Mouse (Mus musculus): ENCODE measurements at regions not wholly inside any gene's neighbourhood (a gene's known extent, or its start where the extent isn't known, plus 50 kb on each side); places are given as distances from the start of the nearest gene placed in this dataset.

DNA sequence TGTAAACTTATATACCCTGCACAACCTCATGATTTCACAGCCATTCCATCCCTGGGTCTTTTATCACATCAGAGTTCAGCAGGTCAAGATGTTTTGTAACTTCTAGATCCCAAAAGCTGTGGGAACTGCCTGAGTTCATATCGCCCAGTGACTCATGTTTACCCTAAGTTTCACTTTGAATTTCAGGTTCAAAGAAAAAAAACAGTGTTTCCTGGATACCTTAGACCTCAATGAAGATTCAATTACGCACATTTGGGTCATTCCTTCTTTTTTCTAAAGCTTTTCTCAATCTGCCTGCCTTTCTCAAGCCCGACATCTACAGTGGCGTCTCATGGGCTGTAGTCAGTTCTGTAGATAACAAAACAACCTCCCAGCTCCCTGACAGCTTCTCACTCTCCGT lies 354.9 kb upstream of the Trib2 start:
- no peak overlapping the region for H3K9ac ChIP-seq (ENCODE audit: control insufficient read depth, low read depth, low read length, poor library complexity, severe bottlenecking)
- TF ChIP-seq TCF12 (IDR thresholded peaks at IDR 0.05; ENCODE audit: low read depth, low read length) (no peak), TBP (IDR thresholded peaks at IDR 0.05; ENCODE audit: low read depth, low read length) (no peak), POLR2AphosphoS2 (IDR thresholded peaks at IDR 0.05; ENCODE audit: low read length) (no peak)
- H3K36me3 ChIP-seq (ENCODE audit: control insufficient read depth in 1 of 2, insufficient read depth in 2 of 2, low read length in 2 of 2), result no peaks in the 10 kb centered on the region
- no peak overlapping the region for H3K27ac ChIP-seq (ENCODE audit: control insufficient read depth, low read depth, low read length)
- no peaks in the 10 kb centered on the region for H3K79me2 ChIP-seq (ENCODE audit: control insufficient read depth, insufficient read depth, low read length, poor library complexity)
- no peaks in the 10 kb centered on the region for H3K9me3 ChIP-seq (replicated peaks; ENCODE audit: insufficient read depth, low read length)
- no peaks in the 10 kb centered on the region for H3K27me3 ChIP-seq (ENCODE audit: control insufficient read depth in 1 of 2, insufficient read depth in 2 of 2, low read length in 2 of 2)
- H3K4me3 ChIP-seq (ENCODE audit: control insufficient read depth in 1 of 2, insufficient read depth in 1 of 2, low read depth in 2 of 2, low read length in 2 of 2), result no peak overlapping the region
- no peaks in the 10 kb centered on the region for H3K4me1 ChIP-seq (ENCODE audit: control insufficient read depth in 1 of 2, insufficient read depth in 2 of 2, low read length in 2 of 2)
- DNase-seq (ENCODE audit: low read depth, low spot score), result no peak

GRCm38 (mm10) chr12:16169781-16170535 lies 353.2 kb upstream of the Trib2 start:
- H3K36me3 ChIP-seq (ENCODE audit: control insufficient read depth in 1 of 2, insufficient read depth in 2 of 2, low read length in 2 of 2), result no peaks in the 10 kb centered on the region
- H3K4me1 ChIP-seq (ENCODE audit: control insufficient read depth in 1 of 2, insufficient read depth in 2 of 2, low read length in 2 of 2), result no peaks in the 10 kb centered on the region
- no peak overlapping the region for H3K27ac ChIP-seq (ENCODE audit: control insufficient read depth, low read depth, low read length)
- no peaks in the 10 kb centered on the region for H3K9me3 ChIP-seq (replicated peaks; ENCODE audit: insufficient read depth, low read length)
- H3K79me2 ChIP-seq (ENCODE audit: control insufficient read depth, insufficient read depth, low read length, poor library complexity), result no peaks in the 10 kb centered on the region
- no peak for DNase-seq (ENCODE audit: low read depth, low spot score)
- no peak overlapping the region for H3K9ac ChIP-seq (ENCODE audit: control insufficient read depth, low read depth, low read length, poor library complexity, severe bottlenecking)
- TF ChIP-seq HCFC1 (IDR thresholded peaks at IDR 0.05; ENCODE audit: low read depth, low read length) (no peak), MAFK (IDR thresholded peaks at IDR 0.05; ENCODE audit: borderline replicate concordance, low read depth, low read length) (no peak), USF1 (IDR thresholded peaks at IDR 0.05; ENCODE audit: low read depth, low read length) (no peak), NRF1 (IDR thresholded peaks at IDR 0.05; ENCODE audit: insufficient read depth, low read depth, low read length, poor library complexity, severe bottlenecking) (no peak), MAX (IDR thresholded peaks at IDR 0.05; ENCODE audit: low read length) (no peak)
- no peaks in the 10 kb centered on the region for H3K27me3 ChIP-seq (ENCODE audit: control insufficient read depth in 1 of 2, insufficient read depth in 2 of 2, low read length in 2 of 2)
- H3K4me3 ChIP-seq (ENCODE audit: control insufficient read depth in 1 of 2, insufficient read depth in 1 of 2, low read depth in 2 of 2, low read length in 2 of 2), result no peak overlapping the region

- no peaks in the 10 kb centered on the region for H3K9me3 ChIP-seq (replicated peaks; ENCODE audit: insufficient read depth, low read length)
- no peak overlapping the region for H3K27ac ChIP-seq (ENCODE audit: control insufficient read depth, low read depth, low read length)
- H3K4me1 ChIP-seq (ENCODE audit: control insufficient read depth in 1 of 2, insufficient read depth in 2 of 2, low read length in 2 of 2), result no peaks in the 10 kb centered on the region
- DNase-seq (ENCODE audit: low read depth, low spot score), result no peak
- H3K4me3 ChIP-seq (ENCODE audit: control insufficient read depth in 1 of 2, insufficient read depth in 1 of 2, low read depth in 2 of 2, low read length in 2 of 2), result no peak overlapping the region
- no peaks in the 10 kb centered on the region for H3K27me3 ChIP-seq (ENCODE audit: control insufficient read depth in 1 of 2, insufficient read depth in 2 of 2, low read length in 2 of 2)
- no peak overlapping the region for H3K9ac ChIP-seq (ENCODE audit: control insufficient read depth, low read depth, low read length, poor library complexity, severe bottlenecking)
- no peaks in the 10 kb centered on the region for H3K79me2 ChIP-seq (ENCODE audit: control insufficient read depth, insufficient read depth, low read length, poor library complexity)
- no peaks in the 10 kb centered on the region for H3K36me3 ChIP-seq (ENCODE audit: control insufficient read depth in 1 of 2, insufficient read depth in 2 of 2, low read length in 2 of 2)
- TF ChIP-seq USF1 (IDR thresholded peaks at IDR 0.05; ENCODE audit: low read depth, low read length) (no peak), MYC (IDR thresholded peaks at IDR 0.05; ENCODE audit: low read depth, low read length) (no peak), USF2 (IDR thresholded peaks at IDR 0.05; ENCODE audit: borderline replicate concordance in 1 of 2, insufficient read depth in 1 of 2, low read depth in 1 of 2, low read length in 2 of 2) (no peak), POLR2A (IDR thresholded peaks at IDR 0.05; ENCODE audit: control insufficient read depth in 1 of 2, insufficient read depth in 1 of 2, low read depth in 1 of 2, low read length in 2 of 2, poor library complexity in 1 of 2) (no peak), MAX (IDR thresholded peaks at IDR 0.05; ENCODE audit: low read length) (no peak), ETS1 (IDR thresholded peaks at IDR 0.05; ENCODE audit: low read depth, low read length) (no peak), GABPA (IDR thresholded peaks at IDR 0.05; ENCODE audit: low read depth, low read length) (no peak), SMC3 (IDR thresholded peaks at IDR 0.05; ENCODE audit: low read depth, low read length) (no peak), POLR2AphosphoS5 (IDR thresholded peaks at IDR 0.05; ENCODE audit: borderline replicate concordance, low read depth, low read length) (no peak), ZKSCAN1 (IDR thresholded peaks at IDR 0.05; ENCODE audit: low read depth, low read length) (no peak), NELFE (IDR thresholded peaks at IDR 0.05; ENCODE audit: low read depth, low read length) (no peak), NRF1 (IDR thresholded peaks at IDR 0.05; ENCODE audit: insufficient read depth, low read depth, low read length, poor library complexity, severe bottlenecking) (no peak), BHLHE40 (IDR thresholded peaks at IDR 0.05; ENCODE audit: borderline replicate concordance, low read depth, low read length) (no peak), ELF1 (IDR thresholded peaks at IDR 0.05; ENCODE audit: low read depth, low read length) (no peak), ZNF384 (IDR thresholded peaks at IDR 0.05; ENCODE audit: low read depth, low read length) (no peak)
Measured at GRCm38 (mm10) chr12:16167793-16168343, 351.1 kb upstream of the Trib2 start.

Data from MEL (cell line).